Mouse (Mus musculus): ENCODE measurements at regions not wholly inside any gene's neighbourhood (a gene's known extent, or its start where the extent isn't known, plus 50 kb on each side); places are given as distances from the start of the nearest gene placed in this dataset.
A peak's percentile ranks its signal among the peaks of the same experiment; 100 is the strongest.
"Not testable (repeated sequence)": the region's sequence is repeated elsewhere in the genome, so short reads cannot be mapped to it uniquely, and the experiment has no call there.

DNA sequence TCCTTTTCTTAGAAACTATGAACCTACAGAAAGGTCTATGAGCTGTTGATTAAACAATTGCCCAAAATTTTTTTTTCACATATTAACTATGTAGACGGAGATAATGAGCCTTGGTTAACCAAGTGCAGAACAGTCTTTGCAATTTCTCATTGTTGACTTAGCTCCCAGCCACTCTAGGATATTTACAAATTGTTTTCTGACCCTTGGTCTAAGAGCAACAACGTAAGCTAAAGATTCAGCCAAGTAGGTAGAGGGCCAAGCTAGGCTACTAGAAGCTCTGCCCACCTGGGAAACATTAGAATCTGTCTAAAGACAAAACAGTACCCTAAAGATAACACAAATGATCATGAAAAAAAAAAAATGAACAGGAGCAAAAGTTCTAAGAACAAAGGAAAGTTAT lies 67.5 kb upstream of the Map9 start:
- no peak for DNase-seq

DNA sequence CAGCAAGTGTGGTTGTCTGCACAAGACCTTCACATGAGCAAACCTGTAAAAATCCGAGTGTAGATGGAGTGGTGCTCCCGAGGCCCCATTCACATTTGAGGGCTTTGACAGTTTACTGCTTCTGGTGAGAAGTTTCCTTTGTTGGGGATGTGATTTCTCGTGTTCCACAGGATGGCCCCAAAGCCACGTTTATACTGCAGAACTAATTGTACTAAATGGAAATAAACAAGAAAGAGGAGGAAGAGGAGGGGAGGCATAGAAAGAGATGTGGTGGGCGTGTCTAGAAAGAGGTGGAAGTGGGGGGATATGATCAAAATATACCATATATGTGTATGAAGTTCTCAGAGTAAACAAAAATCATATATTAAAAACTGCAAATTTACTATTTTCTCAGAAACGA lies 68.8 kb upstream of the Map9 start:
- DNase-seq, result no peak

DNA sequence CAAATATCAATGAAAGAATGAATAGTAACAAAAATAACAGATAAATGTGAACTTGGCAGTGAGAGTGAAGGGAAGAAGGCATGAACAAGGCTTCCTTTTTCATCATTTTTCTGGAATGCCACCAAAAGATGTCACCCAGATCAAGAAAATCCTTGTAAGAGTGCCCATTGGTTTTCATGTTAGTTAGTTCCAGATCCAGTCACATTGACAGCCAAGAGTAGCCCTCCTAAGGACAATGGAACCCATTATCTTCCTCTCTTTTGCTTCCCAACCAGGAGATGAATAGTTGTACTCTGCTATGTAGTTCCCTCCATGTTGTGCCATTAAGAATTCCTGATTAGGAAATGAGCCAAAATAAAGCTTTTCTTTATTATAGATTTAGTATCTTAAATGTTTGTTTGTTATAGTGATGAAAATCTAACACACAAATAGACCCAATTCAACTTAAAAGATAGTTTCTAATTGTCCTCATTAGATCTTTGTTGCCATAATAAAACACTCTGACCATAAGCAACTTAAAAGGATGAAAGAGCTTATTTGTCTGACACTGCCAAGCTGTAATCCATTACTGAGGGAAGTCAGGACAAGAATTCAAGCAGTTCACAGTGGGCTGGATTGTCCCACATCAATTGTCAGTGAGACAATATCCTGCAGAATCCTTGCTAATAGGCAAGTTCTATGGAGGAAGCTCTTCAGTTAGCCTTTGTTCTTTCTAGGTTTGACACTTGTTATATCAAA lies 80.7 kb upstream of the Map9 start:
- DNase-seq, result no peak

DNA sequence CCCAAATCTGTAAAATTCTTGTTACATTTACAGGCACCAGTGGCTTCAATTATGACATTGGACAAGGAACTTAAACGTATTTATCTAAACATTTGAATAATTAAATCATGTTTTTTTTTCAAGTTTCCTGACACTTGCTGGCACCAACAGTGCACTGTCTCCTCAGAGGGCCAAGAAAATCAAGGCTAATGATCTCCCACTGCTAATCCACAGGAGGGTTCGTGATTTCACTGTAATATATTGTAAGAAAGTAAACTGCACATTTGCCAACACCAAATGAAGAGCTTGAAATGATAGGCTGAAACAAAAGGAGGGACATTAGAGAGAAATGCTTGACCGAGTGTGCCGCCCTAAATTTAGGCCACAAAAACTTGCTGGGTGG lies 82.0 kb upstream of the Map9 start:
- no peak for DNase-seq

DNA sequence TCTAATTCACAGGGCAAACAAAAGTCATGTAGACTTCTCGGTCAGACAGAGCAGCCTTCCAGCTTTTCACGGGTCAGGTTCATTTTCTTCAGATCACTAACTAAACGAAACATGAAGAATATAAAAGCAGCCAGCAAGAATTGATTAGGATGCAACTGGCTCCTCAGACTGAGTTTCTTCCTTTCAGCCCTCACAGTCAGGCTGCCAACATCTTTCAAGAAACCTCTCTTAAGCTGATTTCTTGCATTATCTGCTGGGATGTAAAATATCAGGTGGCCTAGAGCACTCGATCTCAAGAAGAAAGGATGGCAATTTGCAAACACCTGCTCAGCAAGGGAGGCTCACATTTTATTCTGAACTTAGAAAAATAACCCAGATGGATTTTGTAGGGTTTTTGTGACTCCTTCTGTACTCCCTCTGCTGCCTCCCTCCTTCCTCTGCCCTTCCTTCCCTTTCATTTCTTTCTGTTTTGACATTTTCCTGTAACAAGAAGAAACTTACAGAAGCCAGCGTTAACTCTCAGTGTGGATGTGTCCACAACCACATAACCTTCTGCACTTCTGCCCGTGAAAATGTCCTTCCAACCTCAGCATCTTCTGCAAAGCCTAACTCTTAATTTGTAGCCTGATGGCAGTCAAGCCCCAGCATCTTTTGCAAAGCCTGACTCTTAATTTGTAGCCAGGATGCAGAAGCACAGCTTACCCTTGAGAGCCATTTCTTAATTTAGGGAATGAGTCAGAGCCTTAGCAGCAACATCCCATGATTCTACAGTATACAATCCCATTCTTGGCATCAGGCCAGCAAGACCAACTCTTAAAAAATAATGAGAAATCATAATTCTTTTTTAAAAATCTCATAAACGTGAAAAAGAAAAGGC lies 82.7 kb upstream of the Map9 start:
- DNase-seq, result peak in 1 of 2 experiments; percentile 32

DNA sequence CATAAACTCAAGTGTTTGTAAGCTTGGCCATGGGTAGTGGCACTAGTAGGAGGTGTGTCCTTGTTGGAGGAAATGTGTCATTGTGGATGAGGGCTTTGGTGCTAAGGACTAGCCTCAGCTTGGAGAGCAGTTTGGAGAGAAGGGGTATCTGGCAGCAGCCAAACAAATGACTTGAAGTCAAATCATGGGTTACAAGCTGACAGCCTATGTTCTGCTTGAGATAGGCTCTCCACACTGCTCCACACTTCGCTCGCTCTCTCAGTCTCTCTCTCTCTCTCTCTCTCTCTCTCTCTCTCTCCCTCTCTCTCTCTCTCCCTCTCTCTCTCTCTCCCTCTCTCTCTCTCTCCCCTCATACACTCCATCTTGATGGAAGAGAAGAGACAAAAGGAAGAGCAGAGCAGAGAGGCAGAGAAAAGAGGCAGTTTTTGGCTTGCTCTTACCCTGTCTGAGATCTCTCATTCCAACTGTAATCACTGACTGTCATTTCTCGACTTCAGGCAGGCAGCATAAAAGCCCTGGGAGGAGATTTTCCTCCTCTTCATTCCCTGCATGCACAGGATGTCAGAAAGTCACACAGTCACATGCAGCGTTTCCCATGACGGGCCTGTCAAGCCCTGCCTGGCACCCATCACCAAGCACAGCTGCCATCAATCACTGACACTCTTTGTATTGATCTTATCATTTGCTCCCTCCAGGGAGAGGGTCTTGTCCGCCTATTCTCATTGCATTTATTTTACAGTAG lies 83.5 kb upstream of the Map9 start:
- peak; percentile 40 to 79 for DNase-seq

DNA sequence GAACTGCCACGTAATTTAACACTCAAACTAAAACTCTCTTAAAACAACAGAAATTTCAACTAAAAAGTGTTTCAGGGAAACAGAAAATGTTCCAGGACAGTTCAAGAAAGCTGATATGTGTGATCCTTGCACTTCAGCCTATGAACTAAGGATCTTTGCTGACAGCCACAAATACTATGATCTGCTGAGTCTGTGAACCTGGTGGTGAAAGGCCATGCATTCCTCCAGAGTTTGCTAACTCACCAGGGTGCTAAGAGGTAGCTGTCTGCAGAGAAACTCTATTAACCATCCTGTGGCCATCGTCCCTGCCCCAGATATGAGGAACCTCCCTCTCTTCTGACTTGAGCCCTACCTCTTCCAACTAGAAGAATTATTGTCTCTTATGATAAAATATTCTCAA lies 84.3 kb upstream of the Map9 start:
- not testable (repeated sequence) for DNase-seq

DNA sequence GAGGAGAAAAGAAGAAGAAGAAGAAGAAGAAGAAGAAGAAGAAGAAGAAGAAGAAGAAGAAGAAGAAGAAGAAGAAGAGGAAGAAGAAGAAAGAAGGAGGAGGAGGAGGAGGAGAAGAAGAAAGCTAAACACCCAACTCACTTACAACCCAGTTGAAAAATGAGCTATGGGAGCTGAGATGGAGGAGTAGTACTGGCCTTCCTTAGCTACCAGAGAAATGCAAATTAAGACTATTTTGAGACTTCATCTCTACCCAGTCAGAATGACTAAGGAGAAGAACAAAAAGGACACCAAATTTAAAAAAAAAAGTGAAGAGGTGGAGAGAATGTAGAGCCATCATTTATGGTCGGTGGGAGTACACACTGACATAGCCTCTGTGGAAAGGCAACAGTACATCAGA lies 85.9 kb upstream of the Map9 start:
- DNase-seq, result no peak

DNA sequence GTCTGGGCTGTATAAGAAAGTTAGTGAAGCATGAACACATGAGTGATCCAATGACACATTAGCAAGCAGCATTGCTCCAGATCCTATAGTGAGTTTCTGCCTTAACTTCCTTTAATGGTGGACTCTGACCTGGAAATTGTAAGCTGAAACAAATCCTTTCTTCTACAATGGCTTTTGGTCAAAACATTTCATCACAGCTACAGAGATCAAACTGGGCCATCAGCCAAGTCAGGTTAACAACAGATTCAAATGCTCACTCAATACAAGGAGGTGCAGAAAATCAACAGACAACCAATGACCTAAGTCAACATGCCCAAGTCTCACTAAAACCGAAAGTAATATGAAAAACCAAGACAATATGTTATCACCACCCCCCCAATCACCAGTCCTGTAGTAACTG lies 91.9 kb upstream of the Map9 start:
- no peak for DNase-seq

DNA sequence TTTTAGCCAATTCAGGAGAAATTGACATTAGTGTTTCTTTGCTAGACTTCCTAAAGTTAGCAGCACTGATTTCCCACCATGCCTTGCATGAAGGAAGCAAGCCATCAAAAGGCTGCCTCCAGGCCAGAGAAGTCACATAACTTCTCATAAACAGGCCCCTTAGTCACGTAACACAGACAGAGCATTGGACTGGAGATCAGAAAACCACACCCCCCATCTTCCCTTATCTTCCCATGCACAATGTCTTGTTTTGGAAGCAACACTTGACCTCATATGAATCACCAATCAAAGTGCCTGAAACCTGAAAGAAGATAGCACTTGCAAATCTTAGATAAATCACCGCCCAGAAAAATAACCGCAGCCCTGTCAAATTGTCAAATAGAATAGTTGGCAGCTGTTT lies 95.9 kb upstream of the Map9 start:
- DNase-seq, result no peak

DNA sequence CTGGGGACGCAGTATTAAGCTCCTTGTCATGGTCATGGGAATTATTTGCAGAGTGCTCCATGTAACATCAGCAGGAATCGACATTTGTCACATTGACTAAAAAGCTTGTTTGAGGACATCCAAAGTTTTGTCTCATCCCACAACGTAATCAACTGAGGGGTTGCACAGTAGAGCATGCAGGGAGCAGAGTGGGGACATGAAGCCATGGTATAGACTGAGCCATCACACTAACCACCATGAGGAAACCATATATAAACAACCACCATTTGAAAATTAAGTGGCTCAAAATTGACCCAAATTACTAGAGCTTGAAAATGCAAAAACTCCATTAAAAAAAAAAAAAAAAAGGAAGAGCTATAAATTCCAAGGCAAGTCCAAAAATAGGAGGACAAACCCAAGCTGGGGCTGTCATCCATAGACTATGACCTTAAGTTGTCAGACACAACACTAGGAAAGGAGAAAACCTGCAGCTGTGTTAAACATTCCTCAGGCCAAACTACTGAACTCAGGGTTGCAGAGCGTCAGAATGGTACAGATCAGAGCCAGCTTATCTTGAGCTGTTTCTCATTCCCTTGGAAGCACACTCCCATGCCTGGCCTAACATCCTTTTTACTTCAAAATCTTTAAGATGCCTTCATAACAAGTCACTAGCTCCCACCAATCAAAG lies 97.7 kb upstream of the Map9 start:
- DNase-seq, result no peak

DNA sequence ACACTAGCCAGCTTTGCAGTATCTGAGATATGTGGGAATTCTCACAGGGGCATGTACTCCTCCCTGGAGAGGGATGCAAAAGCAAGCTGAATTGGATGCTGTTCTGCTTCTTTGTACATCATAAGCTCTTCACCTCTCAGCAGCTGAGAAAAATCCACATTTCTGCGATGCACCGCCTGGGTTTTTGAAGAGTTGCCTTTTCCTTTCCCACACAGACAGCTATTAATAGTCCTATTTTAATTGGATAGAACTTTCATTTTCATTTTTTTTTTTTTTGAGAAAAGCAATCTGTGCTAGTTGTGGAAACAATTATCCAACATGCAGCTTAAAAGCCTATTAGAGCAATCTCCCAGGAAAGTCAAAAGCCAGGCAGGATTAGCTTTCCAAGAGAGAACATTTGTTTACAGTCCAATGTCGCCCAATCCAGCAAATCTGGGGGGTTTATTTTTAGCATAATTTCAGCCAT lies 105.2 kb upstream of the Gucy1a1 start:
- DNase-seq, result peak; percentile 17 to 55

DNA sequence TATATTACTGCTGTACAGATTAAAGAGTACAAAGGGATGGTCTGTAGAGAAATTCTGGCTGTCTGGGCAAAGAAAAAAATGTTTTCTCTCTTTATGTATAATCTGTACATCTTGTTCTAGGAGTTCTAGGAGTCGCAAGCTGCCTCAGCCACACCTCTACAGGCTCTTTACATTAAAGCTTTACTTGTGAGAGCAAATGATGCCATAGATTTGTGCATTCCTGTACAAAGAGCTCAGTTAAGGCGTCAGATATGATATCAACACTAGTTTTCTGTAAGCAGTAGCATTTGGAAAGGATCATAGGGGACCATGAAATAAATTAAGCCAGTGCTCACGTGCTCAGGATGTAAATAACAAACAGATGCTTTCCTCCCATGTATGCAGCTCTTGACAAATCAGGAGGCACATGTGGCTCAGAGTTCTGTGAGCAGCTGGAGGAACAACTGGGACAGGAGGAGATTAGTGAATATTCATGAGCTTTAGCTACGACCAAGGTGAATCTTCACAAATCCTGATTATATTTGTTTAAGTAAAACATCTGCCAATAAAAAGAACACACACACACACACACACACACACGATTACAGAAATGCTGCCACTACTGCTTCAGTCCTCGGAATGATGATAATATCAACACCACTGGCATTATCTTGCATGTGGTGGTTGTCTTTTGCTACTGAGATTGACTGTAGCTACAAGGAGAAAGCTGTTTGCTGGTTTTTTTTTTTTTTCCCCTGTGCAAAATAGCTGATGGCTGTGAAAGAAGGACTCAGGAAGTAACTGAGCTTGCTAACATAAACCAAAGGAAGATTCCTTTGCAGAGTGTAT lies 104.6 kb upstream of the Gucy1a1 start:
- DNase-seq, result no peak

DNA sequence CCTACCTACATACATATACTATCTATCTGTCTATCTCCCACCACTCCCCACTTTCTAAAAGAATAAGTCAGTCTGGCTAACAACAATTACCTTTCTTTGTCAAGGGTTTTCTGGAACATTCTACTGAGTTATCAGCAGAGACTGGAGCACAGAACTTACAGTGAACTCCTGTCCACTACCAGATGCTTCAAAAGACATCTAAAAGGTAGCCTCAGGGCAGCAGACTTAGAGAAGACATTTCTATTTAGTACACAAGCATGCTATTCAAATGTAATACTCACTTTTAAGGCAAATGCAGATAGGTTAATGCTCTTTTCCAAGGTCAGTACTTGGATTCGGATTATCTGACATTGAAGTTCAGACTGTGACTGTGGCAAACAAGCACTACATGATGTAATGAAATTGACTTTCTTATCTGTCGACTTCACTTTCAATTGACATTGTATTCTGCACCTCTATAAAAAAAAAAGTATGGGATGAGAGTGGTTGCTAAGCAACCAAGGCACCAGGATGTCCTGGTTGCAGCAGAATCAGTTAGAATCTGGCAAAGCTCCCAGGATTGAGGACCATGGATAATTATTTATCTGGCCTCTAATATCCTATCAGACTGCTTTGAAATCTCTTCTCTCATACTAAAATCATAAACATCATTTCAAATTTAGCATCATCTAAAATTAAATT lies 90.9 kb upstream of the Gucy1a1 start:
- DNase-seq, result no peak

DNA sequence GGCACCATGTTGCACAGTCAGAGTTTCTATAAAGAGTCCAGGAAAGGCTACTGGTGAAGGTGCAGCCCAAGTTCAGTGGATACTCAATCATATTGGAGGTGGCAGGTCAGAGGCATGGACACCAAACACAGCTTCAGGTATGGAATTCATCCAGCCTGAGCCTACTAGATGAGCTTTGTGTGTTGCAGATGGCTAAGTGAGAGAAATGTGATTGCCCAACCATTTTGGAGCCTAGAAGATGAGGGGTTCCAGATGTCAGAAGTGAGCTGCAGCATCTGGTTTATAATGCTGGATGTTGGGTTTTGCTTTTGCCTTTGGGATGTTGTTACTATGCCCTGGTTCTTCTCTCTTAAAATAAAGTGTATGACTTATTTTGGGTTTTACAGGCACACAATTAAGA lies 88.7 kb upstream of the Gucy1a1 start:
- peak in 1 of 2 experiments; percentile 24 for DNase-seq

DNA sequence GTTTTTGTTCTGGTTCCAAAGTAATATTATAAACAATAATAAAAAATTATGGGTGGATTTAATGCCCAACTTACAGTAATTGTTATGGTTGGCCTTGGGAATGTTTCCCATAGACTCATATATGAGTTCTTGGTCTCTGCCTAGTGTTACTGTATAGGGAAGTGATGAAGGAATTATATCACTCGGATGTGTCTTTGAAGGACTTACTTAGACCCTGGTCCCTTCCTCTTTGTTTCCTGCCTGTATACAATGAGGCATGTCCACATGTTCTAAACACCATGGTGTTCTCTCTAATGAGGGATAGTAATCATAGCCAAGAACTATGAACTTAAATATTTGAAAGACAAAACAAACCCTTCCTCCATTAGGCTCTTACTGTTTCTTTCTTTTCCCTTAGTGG lies 77.8 kb upstream of the Gucy1a1 start:
- no peak for DNase-seq

DNA sequence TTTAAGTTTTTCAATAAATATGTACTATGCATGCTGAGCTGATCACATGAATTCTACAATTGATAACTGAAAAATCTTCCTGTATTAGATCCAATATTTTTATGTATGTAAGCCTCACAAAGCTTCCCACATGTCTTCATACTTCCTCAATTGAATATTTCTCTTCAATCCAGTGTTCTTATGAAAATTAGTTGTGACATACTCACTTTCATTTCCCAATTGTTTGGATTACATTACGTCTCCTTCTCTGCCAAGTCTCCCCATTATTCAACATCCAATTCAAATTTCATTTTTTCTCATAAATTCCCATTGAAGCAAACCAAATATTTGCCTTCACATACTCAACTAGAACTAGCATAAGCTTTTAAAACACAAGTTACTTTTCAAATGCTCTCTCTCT lies 76.3 kb upstream of the Gucy1a1 start:
- DNase-seq, result no peak

DNA sequence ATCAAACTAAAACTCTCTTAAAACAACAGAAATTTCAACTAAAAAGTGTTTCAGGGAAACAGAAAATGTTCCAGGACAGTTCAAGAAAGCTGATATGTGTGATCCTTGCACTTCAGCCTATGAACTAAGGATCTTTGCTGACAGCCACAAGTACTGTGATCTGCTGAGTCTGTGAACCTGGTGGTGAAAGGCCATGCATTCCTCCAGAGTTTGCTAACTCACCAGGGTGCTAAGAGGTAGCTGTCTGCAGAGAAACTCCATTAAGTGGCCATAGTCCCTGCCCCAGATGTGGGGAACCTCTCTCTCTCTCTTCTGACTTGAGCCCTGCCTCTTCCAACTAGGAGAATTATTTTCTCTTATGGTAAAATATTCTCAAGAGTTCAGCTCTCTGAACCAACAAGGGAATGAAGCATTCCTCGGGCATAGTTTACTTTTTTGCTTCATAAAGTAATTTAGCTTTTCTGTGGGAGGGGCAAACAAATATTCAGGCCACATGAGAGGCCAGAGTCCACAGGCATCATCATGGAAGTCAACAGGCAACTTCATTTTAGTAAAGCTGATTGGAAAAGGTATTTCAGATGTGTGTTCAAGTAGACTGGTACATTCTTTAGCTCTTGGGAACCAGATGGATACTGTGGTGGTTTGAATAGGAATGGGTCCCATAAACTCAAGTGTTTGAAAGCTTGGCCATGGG lies 73.8 kb upstream of the Gucy1a1 start:
- not testable (repeated sequence) for DNase-seq

DNA sequence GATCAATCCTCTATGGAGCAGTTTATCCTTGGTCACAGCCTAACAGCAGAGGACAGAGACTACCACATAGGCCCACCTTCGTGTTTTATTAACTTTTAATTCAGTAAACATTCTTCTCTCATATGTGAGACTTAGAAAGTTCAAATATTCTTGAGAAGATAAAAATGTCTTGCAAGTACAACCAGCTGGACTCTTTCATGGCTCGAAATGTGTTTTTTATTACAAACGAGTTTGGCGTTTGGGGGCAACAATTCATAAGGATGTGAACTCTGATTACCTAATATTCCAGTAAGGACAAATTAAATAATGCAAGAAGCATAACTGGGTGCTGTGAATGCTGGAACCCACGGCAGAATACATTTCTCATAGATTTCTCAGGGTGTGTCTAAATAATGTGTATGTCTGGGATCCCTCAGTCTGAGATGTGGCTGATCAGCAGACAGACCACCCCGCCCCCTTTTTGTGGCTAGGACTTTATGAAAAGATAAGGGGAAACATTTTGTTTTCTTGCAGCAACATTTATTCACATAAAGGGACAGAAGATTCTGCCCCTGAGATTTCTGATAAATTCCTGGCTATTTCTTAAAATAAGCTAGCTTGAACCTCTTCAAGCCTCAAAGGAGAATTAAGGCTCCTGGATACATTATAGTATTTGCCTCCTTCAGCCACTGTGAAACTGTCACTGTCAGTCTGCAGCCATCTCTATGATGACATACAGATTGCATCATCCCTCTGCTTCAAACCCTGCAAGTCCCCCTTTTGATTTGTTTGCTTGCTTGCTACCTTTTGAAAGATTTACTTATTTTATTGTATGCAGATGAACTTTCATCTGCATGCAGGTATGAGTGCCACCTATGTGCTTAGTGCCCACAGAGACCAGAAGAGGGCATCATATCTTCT lies 69.2 kb upstream of the Gucy1a1 start:
- DNase-seq, result peak in 1 of 2 experiments; percentile 18

DNA sequence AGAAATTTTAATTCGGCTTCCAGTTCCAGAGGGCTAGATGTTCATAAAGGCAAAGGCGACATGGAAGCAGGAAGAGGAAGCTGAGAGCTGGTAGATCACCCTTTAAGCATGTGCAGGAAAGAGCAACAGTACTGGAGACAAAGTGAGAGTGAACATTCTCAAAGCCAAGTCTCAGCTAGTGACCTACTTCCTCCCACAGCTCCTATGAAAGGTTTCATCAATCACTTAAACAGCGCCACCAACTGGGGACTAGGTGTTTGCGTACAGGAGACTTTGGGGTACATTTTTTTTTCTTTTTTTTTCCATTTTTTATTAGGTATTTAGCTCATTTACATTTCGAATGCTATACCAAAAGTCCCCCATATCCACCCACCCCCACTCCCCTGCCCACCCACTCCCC lies 61.7 kb upstream of the Gucy1a1 start:
- no peak for DNase-seq

All from lung, postnatal 4 days (tissue).